Mouse (Mus musculus) thymus, adult 2 months (tissue): ENCODE results near the gene Tmed1.

Experiments used
- CTCF ChIP-seq: fragments of 200-500 bp; IDR thresholded peaks from 2 replicates; pipeline ENCODE4 v1.5.1; 2012; ENCODE audit warnings: mild to moderate bottlenecking, control low read depth, low read length, moderate library complexity, borderline replicate concordance; ENCODE audit not compliant: control insufficient read depth, poor library complexity, insufficient read depth; ENCODE audit errors: extremely low read depth
- POLR2A ChIP-seq: fragments of 200-500 bp; IDR thresholded peaks from 2 replicates; pipeline ENCODE4 v1.6.1; 2012; ENCODE audit warnings: mild to moderate bottlenecking, low read length, control low read depth, moderate library complexity; ENCODE audit not compliant: control insufficient read depth, poor library complexity, insufficient read depth; ENCODE audit errors: extremely low read depth

DNA sequence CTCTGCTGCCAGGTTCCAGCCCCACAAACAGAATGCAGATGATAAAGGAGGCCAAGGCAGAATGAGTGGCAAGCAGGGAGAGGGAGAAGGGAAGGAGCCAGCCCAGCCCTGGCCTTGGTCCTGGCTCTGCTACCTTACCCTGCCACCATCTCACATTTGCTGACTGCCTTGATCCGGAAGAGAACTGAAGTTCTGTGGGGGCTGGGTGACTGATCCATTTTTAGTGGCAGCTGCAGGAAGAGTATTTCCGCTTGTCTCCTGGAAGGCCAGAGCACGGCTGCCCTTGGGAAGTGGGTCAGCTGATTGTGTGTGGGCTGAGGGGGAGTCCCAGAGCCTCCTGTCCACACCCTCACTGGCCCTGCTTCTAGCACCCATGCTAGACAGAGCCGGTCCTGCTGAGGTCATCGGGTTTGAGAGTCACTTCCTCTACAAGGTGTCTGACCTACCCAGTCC, 46.9 kb downstream of the Tmed1 start:
- no peak for TF ChIP-seq CTCF
- TF ChIP-seq POLR2A = no peak
